Mouse (Mus musculus) stomach, embryonic 16.5 days (tissue): ENCODE results near the gene Lipt1. TPM values are rescaled to one million over a fixed set of nuclear protein-coding genes. Genes with fewer than 3 reads are reported as not detected.

Source experiments
- ATAC-seq: fragments of 200-750 bp; cut with Nextera tagmentation; 2 replicates; pipeline ENCODE4 v1.8.0; 2017; ENCODE audit warnings: moderate number of reproducible peaks, moderate TSS enrichment; ENCODE audit not compliant: insufficient read depth, low FRiP score
- H3K27ac ChIP-seq: fragments of 300-500 bp; sonication (generic); 2 replicates; pipeline ENCODE4 v1.5.1; 2014; ENCODE audit warnings: low read length
- H3K27me3 ChIP-seq: fragments of 300-500 bp; sonication (generic); 2 replicates; pipeline ENCODE4 v1.6.1; 2014; ENCODE audit warnings: low read length, control low read depth, mixed read lengths; ENCODE audit not compliant: control insufficient read depth, insufficient read depth
- H3K36me3 ChIP-seq: fragments of 300-500 bp; sonication (generic); 2 replicates; pipeline ENCODE4 v1.6.1; 2014; ENCODE audit warnings: low read length; ENCODE audit not compliant: control insufficient read depth, insufficient read depth
- H3K4me1 ChIP-seq: fragments of 300-500 bp; sonication (generic); 2 replicates; pipeline ENCODE4 v1.6.1; 2014; ENCODE audit warnings: low read length, control low read depth, mixed read lengths; ENCODE audit not compliant: control insufficient read depth, insufficient read depth
- H3K4me2 ChIP-seq: fragments of 300-500 bp; sonication (generic); 2 replicates; pipeline ENCODE4 v1.6.1; 2014; ENCODE audit warnings: low read depth, low read length, mixed read lengths
- H3K4me3 ChIP-seq: fragments of 300-500 bp; sonication (generic); replicated peaks from 2 replicates; pipeline ENCODE4 v1.5.1; 2014; ENCODE audit warnings: mild to moderate bottlenecking, low read length
- H3K9ac ChIP-seq: fragments of 300-500 bp; sonication (generic); 2 replicates; pipeline ENCODE4 v1.6.1; 2014; ENCODE audit warnings: low read length
- H3K9me3 ChIP-seq: fragments of 300-500 bp; sonication (generic); replicated peaks from 2 replicates; pipeline ENCODE4 v1.6.1; 2016; ENCODE audit warnings: low read length, control low read depth; ENCODE audit not compliant: control insufficient read depth
- WGBS: fragments of 180-500 bp; shearing (Covaris S2); extraction: QIAGEN DNeasy Blood & Tissue Kit; methylation state at CpG from one replicate; pipeline ENCODE4 v1.1.7; 2014; 5-methylcytosine and 5-hydroxymethylcytosine counted together
- polyA plus RNA-seq: library from polyadenylated mRNA; unstranded; fragments of >200 nt; fragmentation: Nextera tagmentation; extraction: Ambion mirVana; gene quantifications from 2 replicates; pipeline ENCODE4 v1.2.1, GENCODE M21; 2015

Lipt1 gene
- polyA plus RNA-seq, 1 experiment from 2014 or later: 9.1 TPM

GRCm38 (mm10) chr1:37867684-37868322 lies 3.7 kb upstream of the Lipt1 start:
- ATAC-seq: no peak
- no peak overlapping the region for H3K27ac ChIP-seq

GRCm38 (mm10) chr1:37868640-37869039 lies 2.9 kb upstream of the Lipt1 start:
- H3K36me3 ChIP-seq: no peaks in the 10 kb centered on the region
- WGBS: 60% methylated on average over 10 of the region's 10 CpGs
- no peaks in the 10 kb centered on the region for H3K9me3 ChIP-seq
- ATAC-seq: no peak
- H3K4me2 ChIP-seq: no peak overlapping the region
- H3K4me3 ChIP-seq: no peak overlapping the region
- no peak overlapping the region for H3K27ac ChIP-seq
- H3K4me1 ChIP-seq: peaks cover 3% of the 10 kb centered on the region
- no peaks in the 10 kb centered on the region for H3K27me3 ChIP-seq
- H3K9ac ChIP-seq: no peak overlapping the region

More at GRCm38 (mm10) chr1:37867684-37868322, 3.7 kb upstream of the Lipt1 start:
- Histone ChIP-seq H3K9me3 (no peaks in the 10 kb centered on the region), H3K4me2 (no peak overlapping the region), H3K9ac (no peak overlapping the region), H3K36me3 (no peaks in the 10 kb centered on the region), H3K27me3 (no peaks in the 10 kb centered on the region), H3K4me3 (no peak overlapping the region), H3K4me1 (no peaks in the 10 kb centered on the region; the same call in 1 of the 2 replicates)
- WGBS: 61% methylated on average over 10 of the region's 10 CpGs

DNA sequence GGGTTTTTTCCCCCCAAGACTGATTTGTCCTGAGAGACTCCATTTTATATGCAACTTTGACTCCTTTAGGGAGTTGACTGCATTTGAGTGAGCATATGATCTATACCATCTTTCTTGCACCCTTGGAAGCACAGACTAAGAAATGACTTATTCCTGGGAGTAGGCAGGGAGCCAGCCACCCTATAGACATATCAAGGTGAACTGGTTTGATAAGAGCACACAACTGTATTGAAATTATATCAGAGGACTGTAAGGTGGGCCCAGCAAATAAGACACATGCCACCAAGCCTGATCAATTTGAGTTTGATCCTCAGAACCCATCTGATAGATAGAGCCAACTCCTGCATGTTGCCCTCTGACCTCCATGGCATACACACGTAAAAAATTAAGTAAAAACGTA lies 2.2 kb upstream of the Lipt1 start:
- WGBS: 42% methylated on average over 2 of the region's 2 CpGs
- H3K4me2 ChIP-seq: no peak overlapping the region
- no peak for ATAC-seq

DNA sequence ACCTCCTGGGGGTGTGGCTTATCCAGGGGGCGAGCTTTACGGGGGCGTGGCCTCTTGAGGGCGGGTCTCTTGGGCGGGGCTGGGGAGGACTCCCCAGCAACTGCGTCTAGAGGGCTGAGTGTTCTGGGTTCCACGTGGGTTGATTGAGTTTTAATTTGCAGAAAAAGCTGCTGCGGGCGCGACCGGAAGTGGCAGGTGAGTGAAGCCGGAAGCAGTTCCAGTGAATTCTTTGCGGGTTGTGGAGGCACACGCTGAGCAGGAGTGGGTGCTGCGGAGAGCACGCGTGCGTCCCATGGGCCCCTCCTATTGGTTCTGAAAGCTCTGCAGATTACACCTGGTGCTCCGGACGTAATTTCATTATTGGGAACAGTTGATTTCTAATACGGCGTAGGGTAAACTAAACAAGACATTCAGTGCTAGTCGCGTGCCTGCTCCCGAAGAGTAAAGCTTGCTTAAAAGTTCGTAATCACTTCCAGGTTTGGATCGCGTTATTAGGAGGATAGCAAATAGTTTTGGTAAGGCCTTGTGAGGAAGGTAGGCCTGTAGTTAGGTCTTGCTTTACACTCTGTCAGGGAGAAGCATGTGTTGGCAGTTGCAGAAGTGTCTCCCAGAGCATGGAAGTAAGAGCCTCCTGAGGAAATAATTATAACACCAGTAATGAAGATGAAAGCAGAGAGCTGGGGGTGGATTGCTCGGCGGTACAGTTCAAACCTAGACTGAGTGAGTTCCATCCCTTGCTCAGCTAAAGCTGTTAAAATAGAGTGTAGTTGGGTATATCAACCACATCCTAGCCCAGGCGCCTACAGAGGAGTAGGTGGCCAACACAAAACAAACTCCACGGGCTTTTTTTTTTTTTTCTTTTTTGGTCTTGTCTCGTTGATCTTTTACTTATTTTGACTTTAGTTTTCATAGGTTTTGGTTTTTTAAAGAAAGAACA lies 861 bp downstream of the Lipt1 start:
- peaks cover 23% of the 10 kb centered on the region for H3K36me3 ChIP-seq
- peaks cover 11% of the 10 kb centered on the region for H3K9me3 ChIP-seq
- H3K27me3 ChIP-seq: no peaks in the 10 kb centered on the region
- peak overlapping the region; percentile 61 for H3K4me3 ChIP-seq
- H3K4me1 ChIP-seq: peaks cover 3% of the 10 kb centered on the region
- H3K9ac ChIP-seq: peak overlapping the region; percentile 70
- 5% methylated on average over 33 of the region's 33 CpGs for WGBS
- H3K27ac ChIP-seq: peak overlapping the region; percentile 88
- peak overlapping the region; percentile 72 for H3K4me2 ChIP-seq
- peak; percentile 94 for ATAC-seq

More for the DNA sequence above, 2.2 kb upstream of the Lipt1 start:
- H3K9ac ChIP-seq: no peak overlapping the region
- H3K36me3 ChIP-seq: no peaks in the 10 kb centered on the region
- H3K27me3 ChIP-seq: no peaks in the 10 kb centered on the region
- H3K9me3 ChIP-seq: no peaks in the 10 kb centered on the region
- H3K4me1 ChIP-seq: peaks cover 3% of the 10 kb centered on the region
- H3K4me3 ChIP-seq: no peak overlapping the region
- H3K27ac ChIP-seq: no peak overlapping the region

DNA sequence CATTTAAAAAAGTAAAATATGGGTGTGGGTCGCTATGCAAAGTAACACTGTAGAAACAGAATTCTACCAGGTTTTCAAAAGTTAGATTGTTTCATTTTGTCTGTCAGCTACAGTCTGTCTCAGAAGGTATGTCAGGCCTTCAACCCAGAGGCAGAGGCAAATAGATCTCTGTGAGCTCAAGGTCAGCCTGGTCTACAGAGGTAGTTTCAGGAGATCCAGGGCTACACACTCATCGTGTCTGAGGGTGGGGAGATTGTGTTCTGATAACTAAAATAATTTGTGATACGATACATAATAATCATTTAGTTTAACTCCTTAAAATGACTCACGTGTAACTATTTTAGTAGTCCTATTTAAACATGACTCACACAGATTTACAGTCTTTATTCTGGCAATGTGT lies 1.6 kb downstream of the Lipt1 start:
- Histone ChIP-seq H3K4me3 (peak overlapping the region; percentile 61; the same call in 1 of the 2 replicates), H3K27me3 (no peaks in the 10 kb centered on the region), H3K4me1 (peaks cover 3% of the 10 kb centered on the region), H3K9me3 (peaks cover 11% of the 10 kb centered on the region), H3K27ac (no peak overlapping the region), H3K9ac (no peak overlapping the region), H3K4me2 (peak overlapping the region; percentile 72), H3K36me3 (peaks cover 30% of the 10 kb centered on the region)
- no peak for ATAC-seq
- 74% methylated on average over 4 of the region's 4 CpGs for WGBS

GRCm38 (mm10) chr1:37877736-37878460 lies 6.4 kb downstream of the Lipt1 start:
- ATAC-seq: no peak
- no peak overlapping the region for H3K9ac ChIP-seq
- H3K27ac ChIP-seq: no peak overlapping the region
- WGBS: 94% methylated on average over 13 of the region's 13 CpGs
- H3K9me3 ChIP-seq: peaks cover 11% of the 10 kb centered on the region
- no peaks in the 10 kb centered on the region for H3K27me3 ChIP-seq
- H3K4me3 ChIP-seq: no peak overlapping the region
- no peak overlapping the region for H3K4me2 ChIP-seq
- H3K36me3 ChIP-seq: peaks cover 34% of the 10 kb centered on the region
- H3K4me1 ChIP-seq: peaks cover 3% of the 10 kb centered on the region

GRCm38 (mm10) chr1:37883411-37883810 lies 11.9 kb downstream of the Lipt1 start:
- no peak for ATAC-seq
- peaks cover 10% of the 10 kb centered on the region for H3K36me3 ChIP-seq

GRCm38 (mm10) chr1:37884451-37884850 lies 12.9 kb downstream of the Lipt1 start:
- ATAC-seq: no peak
- H3K27ac ChIP-seq: no peak overlapping the region
- WGBS: 74% methylated on average over 4 of the region's 4 CpGs
- H3K9me3 ChIP-seq: no peaks in the 10 kb centered on the region
- no peaks in the 10 kb centered on the region for H3K27me3 ChIP-seq
- peaks cover 7% of the 10 kb centered on the region for H3K36me3 ChIP-seq
- H3K9ac ChIP-seq: no peak overlapping the region
- H3K4me3 ChIP-seq: no peak overlapping the region
- no peak overlapping the region for H3K4me2 ChIP-seq
- H3K4me1 ChIP-seq: peaks cover 4% of the 10 kb centered on the region; the same call in 1 of the 2 replicates

More at GRCm38 (mm10) chr1:37883411-37883810, 11.9 kb downstream of the Lipt1 start:
- no peaks in the 10 kb centered on the region for H3K9me3 ChIP-seq
- no peaks in the 10 kb centered on the region for H3K27me3 ChIP-seq
- no peak overlapping the region for H3K9ac ChIP-seq
- WGBS: 88% methylated on average over 4 of the region's 4 CpGs
- H3K4me3 ChIP-seq: no peak overlapping the region
- no peak overlapping the region for H3K27ac ChIP-seq
- no peak overlapping the region for H3K4me2 ChIP-seq
- H3K4me1 ChIP-seq: no peaks in the 10 kb centered on the region
